Comparison of ENCODE assay signal across 20 mouse cellular contexts in genomic region chr12:104806680-104807375, GRCm38 (mm10). TPM values are rescaled to one million over a fixed set of nuclear protein-coding genes. Genes with fewer than 3 reads are reported as not detected.
DNase-seq lines count a peak whose midpoint lies in the region; ATAC-seq and TF ChIP-seq lines count a peak whose summit lies in the region.
"Had no signal": no experiment of that assay in that cellular context is flagged by ENCODE, and none has a peak within 500 bp of the region (broad histone marks: within the 10 kb centered on the region; RNA-seq: fewer than 3 reads in every experiment).

No protein-coding gene starts in this region.

- no peak overlapping the region for H3K9ac ChIP-seq in hindbrain, embryonic 16.5 days (ENCODE audit: low read depth, low read length)
- no peak overlapping the region for H3K9ac ChIP-seq in hindbrain, embryonic 12.5 days
- no peak overlapping the region for H3K9ac ChIP-seq in midbrain, postnatal 0 days (replicated peaks; ENCODE audit: low read length, poor library complexity, severe bottlenecking)
- H3K9ac ChIP-seq in midbrain, embryonic 14.5 days (replicated peaks; ENCODE audit: low read length) = no peak overlapping the region
- H3K9ac ChIP-seq in neural tube, embryonic 14.5 days (replicated peaks; ENCODE audit: low read depth, low read length) = no peak overlapping the region
- H3K9ac ChIP-seq: embryonic facial prominence, embryonic 13.5 days; forebrain, embryonic 13.5 days; heart, embryonic 15.5 days; intestine, embryonic 15.5 days had no signal

- 40% methylated on average over 4 of the region's 4 CpGs for WGBS in hindbrain, embryonic 16.5 days
- WGBS in hindbrain, embryonic 12.5 days = 66% methylated on average over 4 of the region's 4 CpGs
- 66% methylated on average over 4 of the region's 4 CpGs for WGBS in midbrain, postnatal 0 days
- WGBS in midbrain, embryonic 14.5 days = 80% methylated on average over 4 of the region's 4 CpGs
- 34% methylated on average over 4 of the region's 4 CpGs for WGBS in neural tube, embryonic 14.5 days

- no peak for TF ChIP-seq CTCF in midbrain, postnatal 0 days (IDR thresholded peaks at IDR 0.05)
- no peak for TF ChIP-seq CTCF in brain, embryonic 14.5 days (IDR thresholded peaks at IDR 0.05; ENCODE audit: borderline replicate concordance, extremely low read depth, insufficient read depth, insufficient read length)

- H3K4me1 ChIP-seq in hindbrain, embryonic 16.5 days (ENCODE audit: control insufficient read depth, insufficient read depth, low read depth, low read length) = peaks cover 1% of the 10 kb centered on the region; the same call in 1 of the 2 replicates
- H3K4me1 ChIP-seq in hindbrain, embryonic 12.5 days = peaks cover 2% of the 10 kb centered on the region; the same call in 1 of the 2 replicates
- H3K4me1 ChIP-seq in midbrain, postnatal 0 days (ENCODE audit: insufficient read depth, low read length) = no peaks in the 10 kb centered on the region
- 0 out of 2 replicates have a peak, but pooled peaks cover 4% of the 10 kb centered on the region for H3K4me1 ChIP-seq in midbrain, embryonic 14.5 days (ENCODE audit: control insufficient read depth, insufficient read depth, low read length)
- H3K4me1 ChIP-seq in neural tube, embryonic 14.5 days (ENCODE audit: control insufficient read depth, insufficient read depth, low read length) = peaks cover 5% of the 10 kb centered on the region; the same call in 1 of the 2 replicates

- H3K4me3 ChIP-seq in hindbrain, embryonic 16.5 days (ENCODE audit: low read length) = no peak overlapping the region
- no peak overlapping the region for H3K4me3 ChIP-seq in hindbrain, embryonic 12.5 days
- H3K4me3 ChIP-seq in midbrain, postnatal 0 days (ENCODE audit: low read depth, low read length) = no peak overlapping the region
- no peak overlapping the region for H3K4me3 ChIP-seq in midbrain, embryonic 14.5 days (replicated peaks; ENCODE audit: low read depth, low read length)
- H3K4me3 ChIP-seq in neural tube, embryonic 14.5 days (ENCODE audit: low read depth, low read length) = no peak overlapping the region
- H3K4me3 ChIP-seq: embryonic facial prominence, embryonic 13.5 days; forebrain, embryonic 13.5 days; heart, embryonic 10.5 days; heart, embryonic 15.5 days; intestine, embryonic 15.5 days had no signal

- H3K27ac ChIP-seq in hindbrain, embryonic 16.5 days (ENCODE audit: low read depth, low read length) = no peak overlapping the region
- H3K27ac ChIP-seq in hindbrain, embryonic 12.5 days = no peak overlapping the region
- no peak overlapping the region for H3K27ac ChIP-seq in midbrain, postnatal 0 days (ENCODE audit: low read depth, low read length)
- H3K27ac ChIP-seq in midbrain, embryonic 14.5 days (replicated peaks; ENCODE audit: low read depth, low read length) = no peak overlapping the region
- no peak overlapping the region for H3K27ac ChIP-seq in neural tube, embryonic 14.5 days (ENCODE audit: low read depth, low read length)
- H3K27ac ChIP-seq: embryonic facial prominence, embryonic 13.5 days; forebrain, embryonic 13.5 days; heart, embryonic 10.5 days; heart, embryonic 15.5 days; intestine, embryonic 15.5 days had no signal

- H3K4me2 ChIP-seq in hindbrain, embryonic 16.5 days (ENCODE audit: low read length) = no peak overlapping the region
- no peak overlapping the region for H3K4me2 ChIP-seq in hindbrain, embryonic 12.5 days (replicated peaks)
- H3K4me2 ChIP-seq in midbrain, postnatal 0 days (ENCODE audit: low read depth, low read length, poor library complexity, severe bottlenecking) = no peak overlapping the region
- no peak overlapping the region for H3K4me2 ChIP-seq in midbrain, embryonic 14.5 days (ENCODE audit: low read length)
- no peak overlapping the region for H3K4me2 ChIP-seq in neural tube, embryonic 14.5 days (ENCODE audit: low read depth, low read length)
- H3K4me2 ChIP-seq: embryonic facial prominence, embryonic 13.5 days; forebrain, embryonic 13.5 days; heart, embryonic 15.5 days; intestine, embryonic 15.5 days had no signal

- no peaks in the 10 kb centered on the region for H3K9me3 ChIP-seq in hindbrain, embryonic 16.5 days (ENCODE audit: control insufficient read depth, low read length)
- H3K9me3 ChIP-seq in hindbrain, embryonic 12.5 days (replicated peaks) = no peaks in the 10 kb centered on the region
- H3K9me3 ChIP-seq in midbrain, postnatal 0 days (ENCODE audit: low read length) = no peaks in the 10 kb centered on the region
- H3K9me3 ChIP-seq in midbrain, embryonic 14.5 days (ENCODE audit: control insufficient read depth, low read length) = no peaks in the 10 kb centered on the region
- H3K9me3 ChIP-seq in neural tube, embryonic 14.5 days (ENCODE audit: control insufficient read depth, low read length) = no peaks in the 10 kb centered on the region
- H3K9me3 ChIP-seq: embryonic facial prominence, embryonic 13.5 days; forebrain, embryonic 13.5 days; heart, embryonic 10.5 days; heart, embryonic 15.5 days; intestine, embryonic 15.5 days had no signal

- ATAC-seq in hindbrain, embryonic 16.5 days = peak; percentile 60
- ATAC-seq in hindbrain, embryonic 12.5 days (ENCODE audit: low FRiP score) = no peak
- ATAC-seq in midbrain, postnatal 0 days (ENCODE audit: low FRiP score) = no peak
- no peak for ATAC-seq in midbrain, embryonic 14.5 days (ENCODE audit: low FRiP score, low TSS enrichment)
- 0 out of 2 replicates have a peak, but pooled peaks have one; percentile 23 for ATAC-seq in neural tube, embryonic 14.5 days (ENCODE audit: low read depth)
- no peak for ATAC-seq in inflammation-experienced regulatory T-cells, adult 6 months
- ATAC-seq: forebrain, embryonic 13.5 days; intestine, embryonic 15.5 days had no signal

- no peaks in the 10 kb centered on the region for H3K36me3 ChIP-seq in hindbrain, embryonic 16.5 days (ENCODE audit: control insufficient read depth, insufficient read depth, low read length)
- no peaks in the 10 kb centered on the region for H3K36me3 ChIP-seq in hindbrain, embryonic 12.5 days
- no peaks in the 10 kb centered on the region for H3K36me3 ChIP-seq in midbrain, postnatal 0 days (ENCODE audit: insufficient read depth, low read length)
- H3K36me3 ChIP-seq in midbrain, embryonic 14.5 days (ENCODE audit: control insufficient read depth, insufficient read depth, low read length) = no peaks in the 10 kb centered on the region
- H3K36me3 ChIP-seq in neural tube, embryonic 14.5 days (ENCODE audit: control insufficient read depth, insufficient read depth, low read length) = no peaks in the 10 kb centered on the region
- H3K36me3 ChIP-seq: embryonic facial prominence, embryonic 13.5 days; heart, embryonic 10.5 days; heart, embryonic 15.5 days; intestine, embryonic 15.5 days had no signal

- no peaks in the 10 kb centered on the region for H3K27me3 ChIP-seq in hindbrain, embryonic 16.5 days (replicated peaks; ENCODE audit: control insufficient read depth, insufficient read depth, low read length)
- no peaks in the 10 kb centered on the region for H3K27me3 ChIP-seq in hindbrain, embryonic 12.5 days
- no peaks in the 10 kb centered on the region for H3K27me3 ChIP-seq in midbrain, postnatal 0 days (ENCODE audit: insufficient read depth, low read length)
- no peaks in the 10 kb centered on the region for H3K27me3 ChIP-seq in midbrain, embryonic 14.5 days (ENCODE audit: control insufficient read depth, insufficient read depth, low read length)
- no peaks in the 10 kb centered on the region for H3K27me3 ChIP-seq in neural tube, embryonic 14.5 days (ENCODE audit: control insufficient read depth, insufficient read depth, low read length)
- H3K27me3 ChIP-seq: embryonic facial prominence, embryonic 13.5 days; forebrain, embryonic 13.5 days; heart, embryonic 15.5 days; intestine, embryonic 15.5 days had no signal

- DNase-seq in midbrain, postnatal 0 days (ENCODE audit: low spot score) = peak; percentile 52
- DNase-seq in midbrain, embryonic 14.5 days = no peak
- DNase-seq in brain, embryonic 14.5 days (ENCODE audit: low read depth) = peak; percentile 50
- no peak for DNase-seq in cerebellum, postnatal 25 days
- DNase-seq: adrenal gland, postnatal 10 days; cerebellum, adult 11-12 months; cerebellum, adult 9-10 months; cerebellum, postnatal 36 days; gastrocnemius, postnatal 10 days; heart, adult 18-20 months; heart, postnatal 14 days had no signal

- no peak for TF ChIP-seq POLR2A in brain, embryonic 14.5 days (IDR thresholded peaks at IDR 0.05; ENCODE audit: borderline replicate concordance, extremely low read depth, insufficient read depth, insufficient read length, poor library complexity, severe bottlenecking)

RNA-seq across cellular contexts. Expression of gene Dicer1, which starts 55.1 kb away (rescaled TPM):
- 23.0 and 30.1 TPM in 2 replicates for polyA plus RNA-seq in hindbrain, embryonic 16.5 days (2015; fragmentation: Nextera tagmentation; extraction: Ambion mirVana)
- polyA plus RNA-seq in hindbrain, embryonic 12.5 days (2016; fragmentation: Nextera tagmentation; extraction: Ambion mirVana) = 61.3 and 61.6 TPM in 2 replicates
- total RNA-seq in midbrain, postnatal 0 days (2014; rRNA removed) = 38.9 and 46.1 TPM in 2 replicates
- 26.0 and 28.4 TPM in 2 replicates for polyA plus RNA-seq in midbrain, postnatal 0 days (2015; fragmentation: Nextera tagmentation; extraction: Ambion mirVana)
- 34.2 and 37.9 TPM in 2 replicates for polyA plus RNA-seq in midbrain, embryonic 14.5 days (2014; fragmentation: Nextera tagmentation; extraction: Ambion mirVana)
- polyA plus RNA-seq in brain, embryonic 14.5 days (2012; rRNA removed) = 29.5 and 43.0 TPM in 2 replicates
- polyA plus RNA-seq in neural tube, embryonic 14.5 days (2014; fragmentation: Nextera tagmentation; extraction: Ambion mirVana) = 30.4 and 38.6 TPM in 2 replicates
- polyA plus RNA-seq in inflammation-experienced regulatory T-cells, adult 6 months (2017; shearing (Covaris generic)) = 10 to 100 TPM in 2 of 3 experiments, 1 to 10 TPM in 1; 8.9 to 14.8 (median 14.1) TPM

RNA-seq across cellular contexts. Expression of gene Clmn, which starts 58.0 kb away (rescaled TPM):
- 1.2 TPM in 2 replicates for polyA plus RNA-seq in hindbrain, embryonic 16.5 days (2015; fragmentation: Nextera tagmentation; extraction: Ambion mirVana)
- polyA plus RNA-seq in hindbrain, embryonic 12.5 days (2016; fragmentation: Nextera tagmentation; extraction: Ambion mirVana) = 2.8 and 4.1 TPM in 2 replicates
- 2.2 and 3.1 TPM in 2 replicates for total RNA-seq in midbrain, postnatal 0 days (2014; rRNA removed)
- 1.4 and 2.4 TPM in 2 replicates for polyA plus RNA-seq in midbrain, postnatal 0 days (2015; fragmentation: Nextera tagmentation; extraction: Ambion mirVana)
- polyA plus RNA-seq in midbrain, embryonic 14.5 days (2014; fragmentation: Nextera tagmentation; extraction: Ambion mirVana) = 0.81 and 0.99 TPM in 2 replicates
- 2.1 and 3.2 TPM in 2 replicates for polyA plus RNA-seq in brain, embryonic 14.5 days (2012; rRNA removed)
- 0.79 and 1.7 TPM in 2 replicates for polyA plus RNA-seq in neural tube, embryonic 14.5 days (2014; fragmentation: Nextera tagmentation; extraction: Ambion mirVana)
- polyA plus RNA-seq in inflammation-experienced regulatory T-cells, adult 6 months (2017; shearing (Covaris generic)) = under 1 TPM in 2 of 3 experiments, not detected in 1; 0.04 to 0.19 TPM

Comparison
In these comparisons a context has a peak if more than half of its experiments do, and no peak if none do; other contexts are left out.
1. ATAC-seq: peak in hindbrain, embryonic 16.5 days (single experiment) and neural tube, embryonic 14.5 days (single experiment); none in hindbrain, embryonic 12.5 days (single experiment), midbrain, postnatal 0 days (single experiment), midbrain, embryonic 14.5 days (single experiment) and inflammation-experienced regulatory T-cells, adult 6 months (single experiment).
2. DNase-seq: peak in midbrain, postnatal 0 days (single experiment) and brain, embryonic 14.5 days (single experiment); none in midbrain, embryonic 14.5 days (single experiment) and cerebellum, postnatal 25 days (0 of 2).